Mouse (Mus musculus) neural tube, embryonic 11.5 days (tissue): ENCODE data around the gene Neurog1. TPM values are rescaled to one million over a fixed set of nuclear protein-coding genes. Genes with fewer than 3 reads are reported as not detected.

ENCODE experiments used
- ATAC-seq: fragments of 200-750 bp; cut with Nextera tagmentation; 2 replicates; pipeline ENCODE4 v1.8.0; 2017; ENCODE audit warnings: moderate number of reproducible peaks, mild to moderate bottlenecking, moderate TSS enrichment, moderate library complexity; ENCODE audit not compliant: insufficient read depth, low FRiP score, low TSS enrichment
- DNase-seq: peaks from one replicate; pipeline ENCODE4 v3.0.0-alpha.2; 2015; ENCODE audit warnings: low spot score
- H3K27ac ChIP-seq: fragments of 300-500 bp; sonication (generic); 2 replicates; pipeline ENCODE4 v1.5.1; 2014; ENCODE audit warnings: low read depth, mild to moderate bottlenecking, low read length
- H3K27me3 ChIP-seq: fragments of 300-500 bp; sonication (generic); 2 replicates; pipeline ENCODE4 v1.6.1; 2014; ENCODE audit warnings: mild to moderate bottlenecking, low read length, mixed read lengths; ENCODE audit not compliant: control insufficient read depth, insufficient read depth
- H3K36me3 ChIP-seq: fragments of 300-500 bp; sonication (generic); 2 replicates; pipeline ENCODE4 v1.6.1; 2014; ENCODE audit warnings: mild to moderate bottlenecking, low read length, moderate library complexity, mixed read lengths; ENCODE audit not compliant: control insufficient read depth, insufficient read depth
- H3K4me1 ChIP-seq: fragments of 300-500 bp; sonication (generic); 2 replicates; pipeline ENCODE4 v1.6.1; 2014; ENCODE audit warnings: low read length, mixed read lengths; ENCODE audit not compliant: control insufficient read depth, insufficient read depth
- H3K4me2 ChIP-seq: fragments of 300-500 bp; sonication (generic); 2 replicates; pipeline ENCODE4 v1.6.1; 2014; ENCODE audit warnings: low read depth, mild to moderate bottlenecking, moderate library complexity
- H3K4me3 ChIP-seq: fragments of 300-500 bp; sonication (generic); 2 replicates; pipeline ENCODE4 v1.5.1; 2014; ENCODE audit warnings: low read depth, low read length
- H3K9ac ChIP-seq: fragments of 300-500 bp; sonication (generic); 2 replicates; pipeline ENCODE4 v1.6.1; 2014; ENCODE audit warnings: mild to moderate bottlenecking, low read length
- H3K9me3 ChIP-seq: fragments of 300-500 bp; sonication (generic); 2 replicates; pipeline ENCODE4 v1.6.1; 2016; ENCODE audit warnings: low read length; ENCODE audit not compliant: control insufficient read depth
- WGBS: fragments of 180-500 bp; shearing (Covaris S2); extraction: QIAGEN DNeasy Blood & Tissue Kit; methylation state at CpG from one replicate; pipeline ENCODE4 v1.1.7; 2014; 5-methylcytosine and 5-hydroxymethylcytosine counted together
- polyA plus RNA-seq: library from polyadenylated mRNA; unstranded; fragments of >200 nt; fragmentation: Nextera tagmentation; extraction: Ambion mirVana; gene quantifications from 2 replicates; pipeline ENCODE4 v1.2.1, GENCODE M21; 2014

Neurog1 gene
- polyA plus RNA-seq: 37.3 and 44.0 TPM in 2 replicates

- peaks cover 32% of the 10 kb centered on the region for H3K4me1 ChIP-seq
These were observed at the start of gene Neurog1 for GRCm38 (mm10) chr13:56251924-56252619. Neurog1 (minus strand) TSS chr13:56252163.

GRCm38 (mm10) chr13:56299336-56299735 is 47.4 kb upstream of the Neurog1 start:
- no peak overlapping the region for H3K9ac ChIP-seq
- no peaks in the 10 kb centered on the region for H3K36me3 ChIP-seq
- H3K4me1 ChIP-seq: peaks cover 19% of the 10 kb centered on the region; the same call in 1 of the 2 replicates
- no peak overlapping the region for H3K27ac ChIP-seq
- DNase-seq: no peak
- ATAC-seq: no peak
- peaks cover 34% of the 10 kb centered on the region for H3K27me3 ChIP-seq
- WGBS: 93% methylated on average over 11 of the region's 11 CpGs
- no peaks in the 10 kb centered on the region for H3K9me3 ChIP-seq
- H3K4me2 ChIP-seq: no peak overlapping the region
- no peak overlapping the region for H3K4me3 ChIP-seq

More at GRCm38 (mm10) chr13:56251924-56252619, at the start of gene Neurog1:
- H3K9ac ChIP-seq: peak within 1 kb of the TSS; percentile 62
- peak within 1 kb of the TSS; percentile 36 for H3K4me3 ChIP-seq
- peak within 1 kb of the TSS; percentile 32 for H3K4me2 ChIP-seq
- H3K27ac ChIP-seq: peak within 1 kb of the TSS; percentile 49
- H3K36me3 ChIP-seq: no peaks in the 10 kb centered on the region
- WGBS: under 1% methylated on average over 56 of the region's 65 CpGs
- peak; percentile 86 for DNase-seq
- peaks cover 93% of the 10 kb centered on the region for H3K27me3 ChIP-seq
- no peaks in the 10 kb centered on the region for H3K9me3 ChIP-seq
- ATAC-seq: peak; percentile 83

DNA sequence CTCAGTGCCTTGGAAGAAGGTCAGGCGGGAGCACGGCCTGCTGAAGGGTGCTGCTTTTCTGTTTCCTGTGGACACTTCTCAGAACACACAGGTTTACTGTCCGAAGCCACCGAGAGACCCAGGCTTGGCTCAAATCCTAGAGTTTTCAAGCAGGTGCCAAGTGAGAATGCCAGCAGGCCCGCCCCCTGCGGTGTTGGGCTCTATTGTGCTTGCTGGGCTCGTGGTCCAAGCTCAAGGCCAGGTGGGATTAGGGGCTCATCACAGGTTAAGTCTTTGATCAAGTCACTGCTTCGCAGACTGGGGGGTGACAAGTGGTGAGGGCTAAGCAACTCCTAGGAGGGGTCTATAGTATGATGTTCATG is 44.7 kb upstream of the Neurog1 start:
- ATAC-seq: no peak
- H3K4me2 ChIP-seq: peak overlapping the region; percentile 83
- DNase-seq: no peak

GRCm38 (mm10) chr13:56295943-56296658 is 44.1 kb upstream of the Neurog1 start, which contains the start of gene Cxcl14:
Cxcl14 (minus strand) TSS chr13:56296551.
- DNase-seq: peak; percentile 50
- peaks cover 46% of the 10 kb centered on the region for H3K27me3 ChIP-seq

More for the DNA sequence above, 44.7 kb upstream of the Neurog1 start:
- Histone ChIP-seq H3K4me3 (peak overlapping the region; percentile 46), H3K36me3 (no peaks in the 10 kb centered on the region), H3K27ac (no peak overlapping the region), H3K9ac (no peak overlapping the region), H3K4me1 (peaks cover 19% of the 10 kb centered on the region; the same call in 1 of the 2 replicates), H3K9me3 (no peaks in the 10 kb centered on the region), H3K27me3 (peaks cover 46% of the 10 kb centered on the region)
- 8% methylated on average over 8 of the region's 8 CpGs for WGBS

DNA sequence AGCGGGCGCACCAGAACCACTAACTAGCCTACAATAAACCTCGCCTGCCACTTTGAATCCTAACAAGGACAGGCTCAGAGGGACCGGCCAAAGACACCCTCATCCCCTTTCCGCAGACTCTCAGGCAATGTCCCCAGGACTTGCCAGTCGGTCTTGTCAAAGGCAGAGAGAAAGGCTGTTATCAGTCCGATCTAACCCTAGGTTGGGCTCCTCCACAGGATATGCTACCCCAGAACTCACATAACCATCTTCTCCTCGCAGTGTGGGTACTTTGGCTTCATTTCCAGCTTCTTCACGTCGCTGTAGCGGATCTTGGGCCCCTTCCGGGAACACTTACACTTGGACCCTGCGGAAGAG is 43.6 kb upstream of the Neurog1 start:
- 3% methylated on average over 13 of the region's 13 CpGs for WGBS
- peak; percentile 40 for DNase-seq
- peaks cover 19% of the 10 kb centered on the region; the same call in 1 of the 2 replicates for H3K4me1 ChIP-seq
- no peaks in the 10 kb centered on the region for H3K36me3 ChIP-seq
- ATAC-seq: no peak
- H3K27ac ChIP-seq: no peak overlapping the region
- H3K9me3 ChIP-seq: no peaks in the 10 kb centered on the region
- H3K27me3 ChIP-seq: peaks cover 46% of the 10 kb centered on the region
- H3K4me2 ChIP-seq: peak overlapping the region; percentile 83
- peak overlapping the region; percentile 46 for H3K4me3 ChIP-seq
- peak overlapping the region; percentile 60; the same call in 1 of the 2 replicates for H3K9ac ChIP-seq

More at GRCm38 (mm10) chr13:56295943-56296658, 44.1 kb upstream of the Neurog1 start, which contains the start of gene Cxcl14:
- H3K9ac ChIP-seq: peak within 1 kb of the TSS; percentile 60
- H3K4me2 ChIP-seq: peak within 1 kb of the TSS; percentile 83
- no peaks in the 10 kb centered on the region for H3K36me3 ChIP-seq
- WGBS: under 1% methylated on average over 76 of the region's 76 CpGs
- H3K27ac ChIP-seq: no peak within 1 kb of the TSS
- peaks cover 19% of the 10 kb centered on the region; the same call in 1 of the 2 replicates for H3K4me1 ChIP-seq
- ATAC-seq: peak; percentile 38; the same call in 1 of the 2 replicates
- peak within 1 kb of the TSS; percentile 46 for H3K4me3 ChIP-seq
- no peaks in the 10 kb centered on the region for H3K9me3 ChIP-seq

DNA sequence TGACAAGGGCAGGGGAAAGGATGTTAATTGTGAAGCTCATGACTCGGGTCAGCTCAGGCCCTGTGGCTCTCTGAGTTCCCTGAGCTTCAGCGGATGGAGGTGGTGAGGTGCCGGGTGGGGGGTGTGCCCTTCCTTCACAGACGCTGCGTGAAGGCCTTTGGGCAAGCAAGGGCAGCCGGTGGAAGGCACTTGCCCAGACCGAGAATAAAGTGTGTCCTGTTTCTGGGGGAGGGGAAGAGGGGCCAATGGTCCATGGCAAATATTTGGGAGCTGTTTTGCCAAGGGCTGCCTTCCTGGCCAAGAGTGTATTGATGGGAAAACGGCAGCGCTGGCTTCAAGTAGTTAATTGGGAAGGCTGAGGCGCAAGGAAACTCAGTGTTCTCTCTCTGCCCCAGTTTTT is 42.9 kb upstream of the Neurog1 start:
- 1% methylated on average over 10 of the region's 10 CpGs for WGBS
- H3K36me3 ChIP-seq: no peaks in the 10 kb centered on the region
- no peaks in the 10 kb centered on the region for H3K9me3 ChIP-seq
- peaks cover 46% of the 10 kb centered on the region for H3K27me3 ChIP-seq
- DNase-seq (no peak), ATAC-seq (no peak)
- peaks cover 19% of the 10 kb centered on the region; the same call in 1 of the 2 replicates for H3K4me1 ChIP-seq
- H3K9ac ChIP-seq: no peak overlapping the region
- H3K4me2 ChIP-seq: no peak overlapping the region
- no peak overlapping the region for H3K27ac ChIP-seq
- peak overlapping the region; percentile 6; the same call in 1 of the 2 replicates for H3K4me3 ChIP-seq

DNA sequence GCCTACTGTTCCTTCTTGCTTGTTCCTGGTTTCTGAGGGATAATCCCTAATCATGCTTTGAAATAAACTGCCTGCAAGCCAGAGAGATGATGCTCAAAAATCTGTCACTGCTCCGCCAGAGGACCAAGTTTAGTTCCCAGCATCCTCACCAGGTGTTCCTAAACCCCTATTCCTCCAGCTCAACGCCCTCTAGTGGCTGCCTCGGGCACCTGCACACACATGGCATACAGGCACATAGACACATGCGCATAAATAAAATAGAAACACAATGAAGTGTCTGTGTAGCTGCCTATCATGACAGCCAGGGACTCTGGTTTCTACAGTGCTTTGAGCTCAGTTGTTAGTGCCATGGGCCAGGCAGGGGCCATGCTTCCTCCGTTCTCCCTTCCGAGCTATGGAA is 38.0 kb upstream of the Neurog1 start:
- no peaks in the 10 kb centered on the region for H3K36me3 ChIP-seq
- no peak overlapping the region for H3K9ac ChIP-seq
- H3K4me2 ChIP-seq: no peak overlapping the region
- H3K4me1 ChIP-seq: peaks cover 3% of the 10 kb centered on the region; the same call in 1 of the 2 replicates
- 79% methylated on average over 6 of the region's 6 CpGs for WGBS
- DNase-seq (no peak), ATAC-seq (no peak)
- H3K27ac ChIP-seq: no peak overlapping the region
- peaks cover 20% of the 10 kb centered on the region for H3K27me3 ChIP-seq
- H3K9me3 ChIP-seq: no peaks in the 10 kb centered on the region
- no peak overlapping the region for H3K4me3 ChIP-seq

DNA sequence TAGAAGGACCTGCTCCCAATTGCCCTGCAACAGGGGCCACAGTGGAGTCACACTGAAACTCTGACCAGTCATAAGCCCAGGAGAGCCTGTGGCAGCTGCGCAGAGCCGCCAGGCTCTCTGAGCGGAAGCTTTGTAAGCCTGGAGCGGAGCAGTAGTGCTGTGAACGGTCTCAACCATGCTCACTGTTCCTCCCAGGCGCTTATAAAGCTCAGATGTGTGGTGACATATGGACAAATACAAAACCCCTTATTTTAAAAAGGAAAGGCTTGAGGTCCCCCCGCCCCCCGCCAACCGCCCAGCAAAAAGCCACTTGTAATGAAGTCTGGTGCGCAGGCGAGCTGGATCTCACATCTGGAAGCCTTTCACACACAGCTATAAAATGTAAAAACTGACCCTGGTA is 37.3 kb upstream of the Neurog1 start:
- Histone ChIP-seq H3K27ac (no peak overlapping the region), H3K36me3 (no peaks in the 10 kb centered on the region), H3K4me1 (no peaks in the 10 kb centered on the region), H3K4me3 (no peak overlapping the region), H3K27me3 (peaks cover 13% of the 10 kb centered on the region), H3K9me3 (no peaks in the 10 kb centered on the region), H3K9ac (no peak overlapping the region), H3K4me2 (no peak overlapping the region)
- no peak for ATAC-seq
- 68% methylated on average over 11 of the region's 11 CpGs for WGBS
- DNase-seq: no peak
